Mouse (Mus musculus) thymus, adult 2 months (tissue): Measurements from ENCODE around the gene Ell.
A peak's percentile ranks its signal among the peaks of the same experiment; 100 is the strongest.

Experiments used
- CTCF ChIP-seq: fragments of 200-500 bp; IDR thresholded peaks from 2 replicates; pipeline ENCODE4 v1.5.1; 2012; ENCODE audit warnings: mild to moderate bottlenecking, control low read depth, low read length, moderate library complexity, borderline replicate concordance; ENCODE audit not compliant: control insufficient read depth, poor library complexity, insufficient read depth; ENCODE audit errors: extremely low read depth
- POLR2A ChIP-seq: fragments of 200-500 bp; IDR thresholded peaks from 2 replicates; pipeline ENCODE4 v1.6.1; 2012; ENCODE audit warnings: mild to moderate bottlenecking, low read length, control low read depth, moderate library complexity; ENCODE audit not compliant: control insufficient read depth, poor library complexity, insufficient read depth; ENCODE audit errors: extremely low read depth

DNA sequence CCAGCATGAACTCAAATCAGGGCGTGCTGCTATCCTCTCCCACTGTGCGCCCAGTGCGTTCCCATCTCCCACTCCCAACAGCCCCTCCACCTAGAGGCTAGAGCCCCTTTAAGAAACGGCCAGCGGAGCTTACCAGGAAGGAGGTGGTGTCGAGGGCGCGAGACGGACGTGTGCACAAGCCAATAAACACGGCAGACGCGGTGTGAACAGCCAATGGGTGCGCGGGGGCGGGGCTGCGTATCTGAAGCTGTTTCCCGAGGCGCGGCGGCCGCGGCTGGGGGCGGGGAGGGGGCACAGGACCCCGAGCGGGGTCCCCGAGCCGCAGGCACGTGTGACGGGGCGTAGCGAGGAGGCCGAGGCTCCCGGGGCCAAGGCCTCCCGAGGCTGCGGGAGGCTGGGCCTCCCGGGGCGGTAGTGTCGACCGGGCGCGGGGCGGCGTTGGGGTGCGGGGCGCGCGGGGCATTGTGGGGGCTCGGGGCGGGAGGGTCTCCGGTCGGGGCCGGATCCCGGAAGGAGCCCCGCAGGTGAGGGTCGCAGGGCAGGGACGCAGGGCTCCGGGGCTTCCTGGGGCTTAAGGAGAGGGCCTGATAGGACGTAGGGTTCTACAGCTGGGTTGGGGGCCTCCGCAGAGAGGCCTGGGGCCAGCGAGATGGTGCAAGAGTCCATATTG is 11.6 kb upstream of the Ell start, which contains the start of the genes Fkbp8 and Kxd1:
- TF ChIP-seq CTCF (no peak), POLR2A (peak; percentile 84)
